Mouse (Mus musculus): ENCODE results near the gene Pdzd11. TPM values are rescaled to one million over a fixed set of nuclear protein-coding genes. Genes with fewer than 3 reads are reported as not detected.

Pdzd11 gene
- 13.9 TPM for total RNA-seq (2023)

GRCm38 (mm10) chrX:100625802-100626793, at the start of gene Pdzd11:
TSS of gene Pdzd11 (minus strand) at chrX:100626568.

GRCm38 (mm10) chrX:100625546-100625801, 894 bp downstream of the Pdzd11 start, which contains the start of gene Kif4:
TSS of gene Kif4 (plus strand) at chrX:100625737.

GRCm38 (mm10) chrX:100605314-100605713, 21.1 kb downstream of the Pdzd11 start, which contains the start of gene Arr3:
TSS of gene Arr3 (plus strand) at chrX:100605497.

GRCm38 (mm10) chrX:100594791-100595190, 31.6 kb downstream of the Pdzd11 start, which contains the start of gene P2ry4:
TSS of gene P2ry4 (minus strand) at chrX:100594869.

Other genes starting within 250 kb of the Pdzd11 start
- gene Otud6a, start 197.6 kb downstream of the Pdzd11 start, total RNA-seq (2023): not detected
- 0.30 TPM for gene Awat2, start 183.9 kb downstream of the Pdzd11 start, total RNA-seq (2023)
- 62.8 TPM for gene Igbp1, start 132.3 kb downstream of the Pdzd11 start, total RNA-seq (2023)
- gene Dgat2l6, start 101.7 kb downstream of the Pdzd11 start, total RNA-seq (2023): not detected
- not detected for gene Awat1, start 54.3 kb downstream of the Pdzd11 start, total RNA-seq (2023)
- not detected for gene P2ry4, start 31.7 kb downstream of the Pdzd11 start, total RNA-seq (2023)
- gene Arr3, start 21.1 kb downstream of the Pdzd11 start, total RNA-seq (2023): not detected
- 0.62 TPM for gene Kif4, start 831 bp downstream of the Pdzd11 start, total RNA-seq (2023)
- not detected for gene Gdpd2, start 103.3 kb upstream of the Pdzd11 start, total RNA-seq (2023)
- 7.1 TPM for gene Dlg3, start 141.2 kb upstream of the Pdzd11 start, total RNA-seq (2023)